Mouse (Mus musculus): Measurements from ENCODE around the gene Higd1c. TPM values are rescaled to one million over a fixed set of nuclear protein-coding genes. Genes with fewer than 3 reads are reported as not detected.
A peak's percentile ranks its signal among the peaks of the same experiment; 100 is the strongest.
"Not testable (repeated sequence)": the region's sequence is repeated elsewhere in the genome, so short reads cannot be mapped to it uniquely, and the experiment has no call there.

Higd1c gene
- polyA plus RNA-seq, 1 experiment: not detected

GRCm38 (mm10) chr15:100330739-100331138 lies 33.6 kb upstream of the Higd1c start:
- Histone ChIP-seq H3K4me1 (ENCODE audit: control insufficient read depth, insufficient read depth, low read length) (no peaks in the 10 kb centered on the region), H3K27ac (ENCODE audit: control insufficient read depth, insufficient read depth, low read depth, low read length, poor library complexity) (no peak overlapping the region), H3K4me3 (replicated peaks; ENCODE audit: control insufficient read depth, low read depth, low read length) (no peak overlapping the region)
- 86% methylated on average over 7 of the region's 7 CpGs for WGBS
- no peak for TF ChIP-seq POLR2A (IDR thresholded peaks at IDR 0.05; ENCODE audit: borderline replicate concordance, control insufficient read depth, low read depth, low read length)
- TF ChIP-seq CTCF (IDR thresholded peaks at IDR 0.05; ENCODE audit: control insufficient read depth, insufficient read depth, low read length): no peak

- not testable (repeated sequence) for H3K27ac ChIP-seq (ENCODE audit: control insufficient read depth, insufficient read depth, low read depth, low read length, poor library complexity)
These were observed 32.0 kb upstream of the Higd1c start for GRCm38 (mm10) chr15:100332077-100332961.

GRCm38 (mm10) chr15:100334629-100335028 lies 29.7 kb upstream of the Higd1c start, which contains the start of gene Mettl7a3:
Mettl7a3 (plus strand) TSS chr15:100334929.
- no peak within 1 kb of the TSS for H3K4me3 ChIP-seq (replicated peaks; ENCODE audit: control insufficient read depth, low read depth, low read length)
- H3K4me1 ChIP-seq (ENCODE audit: control insufficient read depth, insufficient read depth, low read length): no peaks in the 10 kb centered on the region
- WGBS: 76% methylated on average over 10 of the region's 10 CpGs
- TF ChIP-seq POLR2A (IDR thresholded peaks at IDR 0.05; ENCODE audit: borderline replicate concordance, control insufficient read depth, low read depth, low read length): no peak
- no peak for TF ChIP-seq CTCF (IDR thresholded peaks at IDR 0.05; ENCODE audit: control insufficient read depth, insufficient read depth, low read length)
- H3K27ac ChIP-seq (ENCODE audit: control insufficient read depth, insufficient read depth, low read depth, low read length, poor library complexity): no peak within 1 kb of the TSS

More at GRCm38 (mm10) chr15:100332077-100332961, 32.0 kb upstream of the Higd1c start:
- not testable (repeated sequence) for H3K4me1 ChIP-seq (ENCODE audit: control insufficient read depth, insufficient read depth, low read length); H3K4me3 ChIP-seq (replicated peaks; ENCODE audit: control insufficient read depth, low read depth, low read length)
- 73% methylated on average over 3 of the region's 10 CpGs for WGBS

GRCm38 (mm10) chr15:100337328-100337727 lies 27.0 kb upstream of the Higd1c start:
- H3K4me3 ChIP-seq (replicated peaks; ENCODE audit: control insufficient read depth, low read depth, low read length); H3K4me1 ChIP-seq (ENCODE audit: control insufficient read depth, insufficient read depth, low read length); H3K27ac ChIP-seq (ENCODE audit: control insufficient read depth, insufficient read depth, low read depth, low read length, poor library complexity): not testable (repeated sequence)

DNA sequence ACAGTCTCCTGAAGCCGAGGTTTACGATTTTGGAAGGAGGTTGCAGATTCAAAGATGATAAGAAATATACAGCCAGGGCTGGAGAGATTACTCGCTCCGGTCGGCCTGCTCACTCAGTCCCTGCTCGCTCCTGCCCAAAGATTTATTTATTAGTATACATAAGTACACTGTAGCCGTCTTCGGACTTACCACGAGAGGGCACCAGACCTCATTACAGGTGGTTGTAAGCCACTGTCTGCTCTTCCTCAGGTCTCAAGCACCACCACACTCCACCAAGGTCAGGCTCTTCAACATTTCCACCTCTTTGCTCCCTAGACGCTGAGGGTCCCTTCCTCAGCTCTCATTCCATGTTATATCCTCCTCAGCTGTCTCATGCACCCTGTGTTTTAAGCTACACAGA lies 26.5 kb upstream of the Higd1c start:
- WGBS: 20% methylated on average over 10 of the region's 10 CpGs
- TF ChIP-seq CTCF (IDR thresholded peaks at IDR 0.05; ENCODE audit: control insufficient read depth, insufficient read depth, low read length): 0 out of 2 replicates have a peak, but pooled peaks have one; percentile 20
- not testable (repeated sequence) for H3K27ac ChIP-seq (ENCODE audit: control insufficient read depth, insufficient read depth, low read depth, low read length, poor library complexity); H3K4me1 ChIP-seq (ENCODE audit: control insufficient read depth, insufficient read depth, low read length); H3K4me3 ChIP-seq (replicated peaks; ENCODE audit: control insufficient read depth, low read depth, low read length)

DNA sequence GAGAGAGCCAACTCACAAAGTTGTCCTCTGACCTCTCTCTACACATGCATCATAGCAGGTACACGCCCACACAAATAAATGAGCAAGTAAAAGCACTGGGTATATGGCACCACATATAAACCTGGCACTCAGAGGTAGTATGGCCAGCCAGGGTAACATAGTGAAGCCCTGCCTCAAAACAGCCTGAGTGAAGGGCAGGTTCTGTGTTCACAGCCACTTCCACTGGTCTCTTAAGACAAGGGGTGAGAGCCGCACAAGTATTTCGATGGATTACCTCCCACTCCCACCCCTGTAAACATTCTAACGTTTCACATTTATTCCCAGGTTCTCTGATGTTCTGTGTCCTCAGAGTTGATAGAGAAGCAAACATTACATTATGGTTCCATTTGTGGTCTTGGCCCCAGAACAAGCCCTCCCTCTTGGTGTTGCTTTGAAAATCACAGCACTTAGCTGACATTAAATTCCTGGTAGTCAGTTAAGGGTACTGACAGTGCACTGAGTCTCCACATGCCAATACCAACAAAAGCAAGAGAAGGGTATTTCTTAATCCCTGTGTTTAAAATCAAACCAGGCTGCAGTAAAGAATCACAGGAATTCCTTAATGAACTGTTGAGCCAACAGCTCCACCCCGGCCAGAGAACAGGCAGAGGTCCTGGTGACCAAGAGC lies 22.9 kb upstream of the Higd1c start:
- H3K4me1 ChIP-seq (ENCODE audit: control insufficient read depth, insufficient read depth, low read length): not testable (repeated sequence)
- WGBS: 80% methylated on average over 5 of the region's 5 CpGs

GRCm38 (mm10) chr15:100345484-100345883 lies 18.9 kb upstream of the Higd1c start:
- Histone ChIP-seq H3K4me3 (replicated peaks; ENCODE audit: control insufficient read depth, low read depth, low read length) (no peak overlapping the region), H3K27ac (ENCODE audit: control insufficient read depth, insufficient read depth, low read depth, low read length, poor library complexity) (no peak overlapping the region), H3K4me1 (ENCODE audit: control insufficient read depth, insufficient read depth, low read length) (no peaks in the 10 kb centered on the region)
- no peak for TF ChIP-seq CTCF (IDR thresholded peaks at IDR 0.05; ENCODE audit: control insufficient read depth, insufficient read depth, low read length)
- TF ChIP-seq POLR2A (IDR thresholded peaks at IDR 0.05; ENCODE audit: borderline replicate concordance, control insufficient read depth, low read depth, low read length): no peak

More for the DNA sequence above, 22.9 kb upstream of the Higd1c start:
- H3K4me3 ChIP-seq (replicated peaks; ENCODE audit: control insufficient read depth, low read depth, low read length); H3K27ac ChIP-seq (ENCODE audit: control insufficient read depth, insufficient read depth, low read depth, low read length, poor library complexity): not testable (repeated sequence)

DNA sequence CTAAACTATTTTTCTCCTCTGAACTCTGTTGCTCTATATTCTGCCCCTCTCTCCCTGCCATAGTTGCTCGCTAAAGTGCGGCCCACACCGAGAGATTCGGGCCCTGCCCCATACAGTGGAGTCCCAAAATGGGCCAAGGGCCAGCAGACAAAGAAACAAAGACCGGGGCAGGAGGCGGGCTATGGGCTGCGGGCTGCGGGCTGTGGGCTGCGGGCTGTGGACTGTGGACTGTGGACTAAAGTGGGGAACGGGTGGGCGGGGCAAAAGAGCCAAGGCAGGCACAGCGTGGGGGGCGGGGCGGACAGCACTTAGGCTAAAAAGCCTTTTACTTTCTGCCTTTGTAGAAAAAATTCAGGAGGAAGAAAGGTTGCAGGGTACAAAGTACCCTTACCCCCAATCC lies 17.6 kb upstream of the Higd1c start:
- Histone ChIP-seq H3K4me3 (replicated peaks; ENCODE audit: control insufficient read depth, low read depth, low read length) (no peak overlapping the region), H3K27ac (ENCODE audit: control insufficient read depth, insufficient read depth, low read depth, low read length, poor library complexity) (no peak overlapping the region), H3K4me1 (ENCODE audit: control insufficient read depth, insufficient read depth, low read length) (no peaks in the 10 kb centered on the region)
- TF ChIP-seq CTCF (IDR thresholded peaks at IDR 0.05; ENCODE audit: control insufficient read depth, insufficient read depth, low read length): no peak
- no peak for TF ChIP-seq POLR2A (IDR thresholded peaks at IDR 0.05; ENCODE audit: borderline replicate concordance, control insufficient read depth, low read depth, low read length)
- 84% methylated on average over 14 of the region's 14 CpGs for WGBS

DNA sequence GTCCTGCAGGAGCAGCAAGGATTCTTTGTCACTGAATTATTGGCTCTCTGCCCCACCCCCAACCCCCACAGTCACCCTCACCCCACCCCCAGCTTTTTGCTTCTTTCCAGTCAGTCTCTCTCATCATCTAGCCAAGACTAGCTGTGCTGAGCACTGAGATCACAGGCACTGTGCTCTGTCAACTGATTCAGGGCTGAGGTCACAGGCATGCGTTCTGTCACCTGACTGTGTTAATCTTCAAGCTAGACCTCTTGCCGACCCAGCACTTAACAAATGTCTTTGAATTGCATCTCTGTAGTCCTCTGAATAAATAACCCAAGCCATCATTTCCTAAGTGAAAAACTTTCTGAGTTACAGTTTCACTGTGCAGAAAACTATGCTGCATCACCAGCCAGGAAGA lies 14.8 kb upstream of the Higd1c start:
- 75% methylated on average over 2 of the region's 2 CpGs for WGBS
- H3K27ac ChIP-seq (ENCODE audit: control insufficient read depth, insufficient read depth, low read depth, low read length, poor library complexity): no peak overlapping the region
- H3K4me1 ChIP-seq (ENCODE audit: control insufficient read depth, insufficient read depth, low read length): no peaks in the 10 kb centered on the region
- TF ChIP-seq CTCF (IDR thresholded peaks at IDR 0.05; ENCODE audit: control insufficient read depth, insufficient read depth, low read length) (no peak), POLR2A (IDR thresholded peaks at IDR 0.05; ENCODE audit: borderline replicate concordance, control insufficient read depth, low read depth, low read length) (no peak)
- H3K4me3 ChIP-seq (replicated peaks; ENCODE audit: control insufficient read depth, low read depth, low read length): no peak overlapping the region
